10 mouse cellular contexts compared by ENCODE assay signal in the genomic region with DNA sequence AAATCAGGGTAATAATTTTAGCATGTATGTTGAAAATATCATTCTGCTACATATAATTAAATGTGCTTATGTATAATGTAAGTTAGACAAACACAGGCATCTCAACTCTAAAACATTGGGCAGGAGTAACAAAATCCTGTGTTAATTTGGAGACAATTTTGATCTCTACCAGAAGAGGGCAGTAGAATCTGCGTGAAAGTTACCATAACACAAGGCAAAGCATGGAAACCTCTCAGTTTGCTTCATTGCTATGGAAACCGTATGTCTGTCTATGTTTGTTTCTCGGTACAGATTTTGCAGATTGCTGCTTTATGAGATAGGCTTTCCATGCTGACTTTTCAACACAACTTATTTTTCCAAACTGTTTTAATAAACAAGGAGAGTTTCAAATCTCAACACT.
DNase-seq lines count a peak whose midpoint lies in the region; ATAC-seq and TF ChIP-seq lines count a peak whose summit lies in the region.
"Had no signal": no experiment of that assay in that cellular context is flagged by ENCODE, and none has a peak within 500 bp of the region (broad histone marks: within the 10 kb centered on the region; RNA-seq: fewer than 3 reads in every experiment).

No protein-coding gene starts in this region.

- H3K36me3 ChIP-seq in heart, embryonic 12.5 days = peaks cover 6% of the 10 kb centered on the region; the same call in 1 of the 2 replicates
- no peaks in the 10 kb centered on the region for H3K36me3 ChIP-seq in forebrain, embryonic 14.5 days (ENCODE audit: control insufficient read depth, insufficient read depth, low read length)
- H3K36me3 ChIP-seq in midbrain, embryonic 16.5 days (ENCODE audit: control insufficient read depth, insufficient read depth, low read length) = peaks cover under 1% of the 10 kb centered on the region; the same call in 1 of the 2 replicates
- H3K36me3 ChIP-seq in thymus, adult 2 months (ENCODE audit: control insufficient read depth, insufficient read depth, low read length) = no peaks in the 10 kb centered on the region
- H3K36me3 ChIP-seq: embryonic facial prominence, embryonic 15.5 days had no signal

- H3K4me2 ChIP-seq in heart, embryonic 12.5 days = no peak overlapping the region
- H3K4me2 ChIP-seq in forebrain, embryonic 14.5 days (ENCODE audit: low read length) = no peak overlapping the region
- H3K4me2 ChIP-seq in midbrain, embryonic 16.5 days (ENCODE audit: low read length) = no peak overlapping the region
- H3K4me2 ChIP-seq: embryonic facial prominence, embryonic 15.5 days had no signal

- peaks cover 11% of the 10 kb centered on the region for H3K4me1 ChIP-seq in heart, embryonic 12.5 days (replicated peaks)
- H3K4me1 ChIP-seq in forebrain, embryonic 14.5 days (ENCODE audit: control insufficient read depth, insufficient read depth, low read length) = no peaks in the 10 kb centered on the region
- H3K4me1 ChIP-seq in midbrain, embryonic 16.5 days (ENCODE audit: control insufficient read depth, insufficient read depth, low read length) = no peaks in the 10 kb centered on the region
- peaks cover 6% of the 10 kb centered on the region for H3K4me1 ChIP-seq in thymus, adult 2 months (replicated peaks; ENCODE audit: control insufficient read depth, insufficient read depth, low read length)

- 23% methylated on average over 3 of the region's 3 CpGs for WGBS in heart, embryonic 12.5 days
- WGBS in forebrain, embryonic 14.5 days = 14% methylated on average over 3 of the region's 3 CpGs
- 12% methylated on average over 3 of the region's 3 CpGs for WGBS in midbrain, embryonic 16.5 days
- WGBS in thymus, adult 2 months = 6% methylated on average over 3 of the region's 3 CpGs

- no peak overlapping the region for H3K27ac ChIP-seq in heart, embryonic 12.5 days (ENCODE audit: poor library complexity, severe bottlenecking)
- no peak overlapping the region for H3K27ac ChIP-seq in forebrain, embryonic 14.5 days (ENCODE audit: low read depth, low read length)
- H3K27ac ChIP-seq in midbrain, embryonic 16.5 days (ENCODE audit: low read length) = no peak overlapping the region
- H3K27ac ChIP-seq in thymus, adult 2 months (ENCODE audit: control insufficient read depth, insufficient read depth, low read length) = no peak overlapping the region
- H3K27ac ChIP-seq: embryonic facial prominence, embryonic 15.5 days; macrophage had no signal

- H3K27me3 ChIP-seq in heart, embryonic 12.5 days (replicated peaks) = no peaks in the 10 kb centered on the region
- no peaks in the 10 kb centered on the region for H3K27me3 ChIP-seq in forebrain, embryonic 14.5 days (replicated peaks; ENCODE audit: control insufficient read depth, insufficient read depth, low read length)
- H3K27me3 ChIP-seq in midbrain, embryonic 16.5 days (ENCODE audit: control insufficient read depth, insufficient read depth, low read depth, low read length) = no peaks in the 10 kb centered on the region
- no peaks in the 10 kb centered on the region for H3K27me3 ChIP-seq in thymus, adult 2 months (ENCODE audit: control insufficient read depth, insufficient read depth, low read length)
- H3K27me3 ChIP-seq: embryonic facial prominence, embryonic 15.5 days had no signal

- ATAC-seq in heart, embryonic 12.5 days (ENCODE audit: insufficient number of reproducible peaks, low FRiP score) = no peak
- peak; percentile 82 for ATAC-seq in forebrain, embryonic 14.5 days
- peak; percentile 91 for ATAC-seq in midbrain, embryonic 16.5 days
- no peak for ATAC-seq in erythroblast, adult 5-6 weeks (replicated peaks; ENCODE audit: low FRiP score, poor library complexity, severe bottlenecking)

- H3K9me3 ChIP-seq in heart, embryonic 12.5 days (replicated peaks) = no peaks in the 10 kb centered on the region
- no peaks in the 10 kb centered on the region for H3K9me3 ChIP-seq in forebrain, embryonic 14.5 days (replicated peaks; ENCODE audit: control insufficient read depth, low read length)
- H3K9me3 ChIP-seq in midbrain, embryonic 16.5 days (replicated peaks; ENCODE audit: control insufficient read depth, low read length, poor library complexity, severe bottlenecking) = no peaks in the 10 kb centered on the region
- H3K9me3 ChIP-seq: embryonic facial prominence, embryonic 15.5 days had no signal

- no peak for TF ChIP-seq POLR2A in thymus, adult 2 months (IDR thresholded peaks at IDR 0.05; ENCODE audit: control insufficient read depth, extremely low read depth, insufficient read depth, low read length, poor library complexity)

- H3K9ac ChIP-seq in heart, embryonic 12.5 days = no peak overlapping the region
- H3K9ac ChIP-seq in forebrain, embryonic 14.5 days (ENCODE audit: low read length) = no peak overlapping the region
- H3K9ac ChIP-seq in midbrain, embryonic 16.5 days (ENCODE audit: low read depth, low read length) = no peak overlapping the region
- H3K9ac ChIP-seq: embryonic facial prominence, embryonic 15.5 days had no signal

- no peak for TF ChIP-seq CTCF in thymus, adult 2 months (IDR thresholded peaks at IDR 0.05; ENCODE audit: borderline replicate concordance, control insufficient read depth, extremely low read depth, insufficient read depth, low read length, poor library complexity)

- peak; percentile 69 for DNase-seq in heart, adult 8-10 months (ENCODE audit: low spot score)
- peak; percentile 20 for DNase-seq in thymus, postnatal 14 days
- DNase-seq in thymus, postnatal 25 days = no peak
- DNase-seq in forebrain, embryonic 14.5 days (ENCODE audit: low spot score) = peak; percentile 90
- DNase-seq in thymus, adult 2 months = no peak

- no peak overlapping the region for H3K4me3 ChIP-seq in heart, embryonic 12.5 days
- no peak overlapping the region for H3K4me3 ChIP-seq in forebrain, embryonic 14.5 days (ENCODE audit: low read depth, low read length)
- H3K4me3 ChIP-seq in midbrain, embryonic 16.5 days (ENCODE audit: low read depth, low read length) = no peak overlapping the region
- H3K4me3 ChIP-seq in thymus, adult 2 months (ENCODE audit: control insufficient read depth, insufficient read depth, low read length) = no peak overlapping the region
- H3K4me3 ChIP-seq: embryonic facial prominence, embryonic 15.5 days had no signal

Comparison
In these comparisons a context has a peak if more than half of its experiments do, and no peak if none do; other contexts are left out.
1. DNase-seq: peak in heart, adult 8-10 months (single experiment), thymus, postnatal 14 days (single experiment) and forebrain, embryonic 14.5 days (single experiment); none in thymus, postnatal 25 days (single experiment) and thymus, adult 2 months (single experiment).
2. ATAC-seq: peak in forebrain, embryonic 14.5 days (single experiment) and midbrain, embryonic 16.5 days (single experiment); none in heart, embryonic 12.5 days (single experiment) and erythroblast, adult 5-6 weeks (single experiment).